Comparison of ENCODE assay signal across 9 mouse cellular contexts in genomic region chr15:83857129-83857528, GRCm38 (mm10).
A peak's percentile ranks its signal among the peaks of the same experiment; 100 is the strongest.
DNase-seq lines count a peak whose midpoint lies in the region; ATAC-seq and TF ChIP-seq lines count a peak whose summit lies in the region.
"Had no signal": no experiment of that assay in that cellular context is flagged by ENCODE, and none has a peak within 500 bp of the region (broad histone marks: within the 10 kb centered on the region; RNA-seq: fewer than 3 reads in every experiment).

No protein-coding gene starts in this region.

- H3K27ac ChIP-seq in heart, embryonic 10.5 days: no peak overlapping the region
- no peak overlapping the region for H3K27ac ChIP-seq in ES-E14 (ENCODE audit: insufficient read depth, low read depth, low read length, poor library complexity, severe bottlenecking)
- H3K27ac ChIP-seq in lung, embryonic 14.5 days (ENCODE audit: low read depth): no peak overlapping the region
- H3K27ac ChIP-seq: stomach, embryonic 15.5 days had no signal

- no peaks in the 10 kb centered on the region; the same call in 1 of the 2 replicates for H3K27me3 ChIP-seq in heart, embryonic 10.5 days (ENCODE audit: insufficient read depth, poor library complexity, severe bottlenecking)
- no peaks in the 10 kb centered on the region for H3K27me3 ChIP-seq in lung, embryonic 14.5 days (ENCODE audit: insufficient read depth, low read length)
- H3K27me3 ChIP-seq in splenic B cell, adult 2 months (ENCODE audit: control insufficient read depth, insufficient read depth, low read length, poor library complexity, severe bottlenecking): no peaks in the 10 kb centered on the region
- H3K27me3 ChIP-seq: stomach, embryonic 15.5 days had no signal

- no peaks in the 10 kb centered on the region for H3K4me1 ChIP-seq in heart, embryonic 10.5 days
- H3K4me1 ChIP-seq in ES-E14 (ENCODE audit: control insufficient read depth in 2 of 2, insufficient read depth in 2 of 2, low read length in 2 of 2, poor library complexity in 1 of 2): no peaks in the 10 kb centered on the region
- H3K4me1 ChIP-seq in lung, embryonic 14.5 days (ENCODE audit: insufficient read depth): no peaks in the 10 kb centered on the region
- H3K4me1 ChIP-seq: stomach, embryonic 15.5 days had no signal

- peak; percentile 89 for TF ChIP-seq CTCF in lung, embryonic 14.5 days (IDR thresholded peaks at IDR 0.05; ENCODE audit: low read depth)

- in situ Hi-C loops in ES-E14 (cut with MboI; ENCODE audit: low sequenced_read_pairs in 2 of 2, unreplicated experiment in 2 of 2): no loop called here

- no peaks in the 10 kb centered on the region for H3K36me3 ChIP-seq in heart, embryonic 10.5 days
- H3K36me3 ChIP-seq in ES-E14 (ENCODE audit: control insufficient read depth, insufficient read depth, low read length, poor library complexity, severe bottlenecking): no peaks in the 10 kb centered on the region
- no peaks in the 10 kb centered on the region for H3K36me3 ChIP-seq in lung, embryonic 14.5 days (ENCODE audit: insufficient read depth)
- no peaks in the 10 kb centered on the region for H3K36me3 ChIP-seq in splenic B cell, adult 2 months (ENCODE audit: control insufficient read depth, insufficient read depth, low read length, poor library complexity, severe bottlenecking)
- H3K36me3 ChIP-seq: stomach, embryonic 15.5 days had no signal

- H3K4me2 ChIP-seq in lung, embryonic 14.5 days: no peak overlapping the region
- H3K4me2 ChIP-seq: stomach, embryonic 15.5 days had no signal

- H3K9me3 ChIP-seq in heart, embryonic 10.5 days: no peaks in the 10 kb centered on the region
- no peaks in the 10 kb centered on the region for H3K9me3 ChIP-seq in ES-E14 (ENCODE audit: control insufficient read depth, insufficient read depth, low read depth, low read length)
- H3K9me3 ChIP-seq in lung, embryonic 14.5 days (ENCODE audit: low read depth, low read length): no peaks in the 10 kb centered on the region
- H3K9me3 ChIP-seq: stomach, embryonic 15.5 days had no signal

- H3K4me3 ChIP-seq in heart, embryonic 10.5 days: no peak overlapping the region
- H3K4me3 ChIP-seq in ES-E14 (ENCODE audit: insufficient read depth in 1 of 2, low read depth in 1 of 2, low read length in 2 of 2, poor library complexity in 1 of 2, severe bottlenecking in 1 of 2): no peak overlapping the region
- H3K4me3 ChIP-seq in lung, embryonic 14.5 days (ENCODE audit: low read depth, low read length): no peak overlapping the region
- H3K4me3 ChIP-seq: stomach, embryonic 15.5 days had no signal

- 24% methylated on average over 8 of the region's 8 CpGs for WGBS in heart, embryonic 10.5 days
- 11% methylated on average over 8 of the region's 8 CpGs for WGBS in lung, embryonic 14.5 days

- peak; percentile 50 to 85 for DNase-seq in heart, adult 18-20 months
- DNase-seq in heart, embryonic 10.5 days (ENCODE audit: low spot score): no peak
- DNase-seq in ES-E14 (ENCODE audit: low read depth, low spot score): peak; percentile 56
- DNase-seq in cerebellum, adult 8-10 months: peak; percentile 72
- DNase-seq in kidney, postnatal 14 days: peak; percentile 63
- DNase-seq in lung, embryonic 14.5 days: peak; percentile 80
- peak; percentile 18 for DNase-seq in splenic B cell, adult 2 months (ENCODE audit: low read depth, low spot score)

- H3K9ac ChIP-seq in ES-E14 (ENCODE audit: insufficient read depth, low read depth, low read length, poor library complexity, severe bottlenecking): no peak overlapping the region
- H3K9ac ChIP-seq in lung, embryonic 14.5 days: no peak overlapping the region
- H3K9ac ChIP-seq: stomach, embryonic 15.5 days had no signal

- ATAC-seq in frontal cortex, adult (ENCODE audit: low TSS enrichment): peak; percentile 39
- no peak for ATAC-seq in lung, embryonic 14.5 days (ENCODE audit: insufficient read depth)

TF ChIP-seq in ES-E14, 5 proteins besides CTCF, POLR2A, EP300 and RAD21:
- peak; percentile 17; the same call in 1 of the 2 replicates for TF ChIP-seq ZC3H11A (IDR thresholded peaks at IDR 0.05; ENCODE audit: borderline replicate concordance, low read depth, low read length)
- no peak for TF ChIP-seq HCFC1 (IDR thresholded peaks at IDR 0.05; ENCODE audit: borderline replicate concordance, insufficient read depth, low read length)
- no peak for TF ChIP-seq CHD2 (IDR thresholded peaks at IDR 0.05; ENCODE audit: low read depth, low read length)
